ENCODE assay signal across 10 mouse cellular contexts in genomic region chr3:8736239-8736953, GRCm38 (mm10).
DNase-seq lines count a peak whose midpoint lies in the region; ATAC-seq and TF ChIP-seq lines count a peak whose summit lies in the region.
"Had no signal": no experiment of that assay in that cellular context is flagged by ENCODE, and none has a peak within 500 bp of the region (broad histone marks: within the 10 kb centered on the region; RNA-seq: fewer than 3 reads in every experiment).

No protein-coding gene starts in this region.

- ATAC-seq in forebrain, embryonic 14.5 days, result peak; percentile 61; the same call in 1 of the 2 replicates
- peak; percentile 91 for ATAC-seq in hindbrain, postnatal 0 days
- peak; percentile 73 for ATAC-seq in neural tube, embryonic 12.5 days (ENCODE audit: low FRiP score, low read depth)

- peak overlapping the region; percentile 41; the same call in 1 of the 2 replicates for H3K9ac ChIP-seq in forebrain, embryonic 14.5 days (ENCODE audit: low read length)
- H3K9ac ChIP-seq in hindbrain, postnatal 0 days (replicated peaks; ENCODE audit: low read length), result no peak overlapping the region
- H3K9ac ChIP-seq in neural tube, embryonic 12.5 days, result no peak overlapping the region

- no peak overlapping the region for H3K4me2 ChIP-seq in forebrain, embryonic 14.5 days (ENCODE audit: low read length)
- H3K4me2 ChIP-seq in hindbrain, postnatal 0 days (ENCODE audit: low read depth, low read length), result no peak overlapping the region
- H3K4me2 ChIP-seq in neural tube, embryonic 12.5 days (replicated peaks), result peak overlapping the region; percentile 22

- TF ChIP-seq CTCF in hindbrain, postnatal 0 days (IDR thresholded peaks at IDR 0.05; ENCODE audit: low read depth), result no peak

- WGBS in forebrain, embryonic 14.5 days, result 13% methylated on average over 10 of the region's 10 CpGs
- WGBS in hindbrain, postnatal 0 days, result 23% methylated on average over 10 of the region's 10 CpGs
- WGBS in neural tube, embryonic 12.5 days, result 22% methylated on average over 10 of the region's 10 CpGs

- no peaks in the 10 kb centered on the region for H3K36me3 ChIP-seq in forebrain, embryonic 14.5 days (ENCODE audit: control insufficient read depth, insufficient read depth, low read length)
- no peaks in the 10 kb centered on the region for H3K36me3 ChIP-seq in hindbrain, postnatal 0 days (ENCODE audit: insufficient read depth, low read length)
- no peaks in the 10 kb centered on the region for H3K36me3 ChIP-seq in neural tube, embryonic 12.5 days

- H3K9me3 ChIP-seq in forebrain, embryonic 14.5 days (replicated peaks; ENCODE audit: control insufficient read depth, low read length), result no peaks in the 10 kb centered on the region
- H3K9me3 ChIP-seq in hindbrain, postnatal 0 days (ENCODE audit: low read length), result no peaks in the 10 kb centered on the region
- no peaks in the 10 kb centered on the region for H3K9me3 ChIP-seq in neural tube, embryonic 12.5 days

- peak; percentile 95 for DNase-seq in heart, adult 11 months
- DNase-seq in heart, adult 8-10 months (ENCODE audit: low spot score), result no peak
- DNase-seq in forebrain, embryonic 14.5 days (ENCODE audit: low spot score), result peak; percentile 45
- peak; percentile 80 for DNase-seq in hindbrain, postnatal 0 days (ENCODE audit: low spot score)
- DNase-seq in urinary bladder, postnatal 10 days (ENCODE audit: low spot score), result no peak
- DNase-seq in B cell, adult 2 months, result no peak
- no peak for DNase-seq in right cerebral cortex, adult 18-20 months
- DNase-seq: kidney, postnatal 36 days had no signal

- H3K27ac ChIP-seq in forebrain, embryonic 14.5 days (ENCODE audit: low read depth, low read length), result no peak overlapping the region
- peak overlapping the region; percentile 27; the same call in 1 of the 2 replicates for H3K27ac ChIP-seq in hindbrain, postnatal 0 days
- H3K27ac ChIP-seq in neural tube, embryonic 12.5 days, result no peak overlapping the region

- no peaks in the 10 kb centered on the region for H3K27me3 ChIP-seq in forebrain, embryonic 14.5 days (replicated peaks; ENCODE audit: control insufficient read depth, insufficient read depth, low read length)
- no peaks in the 10 kb centered on the region for H3K27me3 ChIP-seq in hindbrain, postnatal 0 days (ENCODE audit: insufficient read depth, low read length)
- H3K27me3 ChIP-seq in neural tube, embryonic 12.5 days (replicated peaks), result no peaks in the 10 kb centered on the region

- no peak overlapping the region for H3K4me3 ChIP-seq in forebrain, embryonic 14.5 days (ENCODE audit: low read depth, low read length)
- no peak overlapping the region for H3K4me3 ChIP-seq in hindbrain, postnatal 0 days (ENCODE audit: low read length)
- H3K4me3 ChIP-seq in neural tube, embryonic 12.5 days, result no peak overlapping the region
- H3K4me3 ChIP-seq: erythroblast, embryonic 14.5 days had no signal

- peaks cover 6% of the 10 kb centered on the region for H3K4me1 ChIP-seq in forebrain, embryonic 14.5 days (ENCODE audit: control insufficient read depth, insufficient read depth, low read length)
- H3K4me1 ChIP-seq in hindbrain, postnatal 0 days (ENCODE audit: insufficient read depth, low read length), result no peaks in the 10 kb centered on the region
- peaks cover 10% of the 10 kb centered on the region for H3K4me1 ChIP-seq in neural tube, embryonic 12.5 days

Comparison
In these comparisons a context has a peak if more than half of its experiments do, and no peak if none do; other contexts are left out.
1. DNase-seq: peak in heart, adult 11 months (single experiment), forebrain, embryonic 14.5 days (single experiment) and hindbrain, postnatal 0 days (single experiment); none in heart, adult 8-10 months (single experiment), urinary bladder, postnatal 10 days (single experiment), B cell, adult 2 months (0 of 2) and right cerebral cortex, adult 18-20 months (single experiment).
2. Peak in every context shown above with its lines, with median percentiles within 50 percentile points of each other: ATAC-seq.